Mouse (Mus musculus) right cerebral cortex, postnatal 14 days (tissue): ENCODE results near the gene Eng.

Experiments used
- DNase-seq: peaks from one replicate; pipeline ENCODE4 v3.0.0; 2022

Eng gene

DNA sequence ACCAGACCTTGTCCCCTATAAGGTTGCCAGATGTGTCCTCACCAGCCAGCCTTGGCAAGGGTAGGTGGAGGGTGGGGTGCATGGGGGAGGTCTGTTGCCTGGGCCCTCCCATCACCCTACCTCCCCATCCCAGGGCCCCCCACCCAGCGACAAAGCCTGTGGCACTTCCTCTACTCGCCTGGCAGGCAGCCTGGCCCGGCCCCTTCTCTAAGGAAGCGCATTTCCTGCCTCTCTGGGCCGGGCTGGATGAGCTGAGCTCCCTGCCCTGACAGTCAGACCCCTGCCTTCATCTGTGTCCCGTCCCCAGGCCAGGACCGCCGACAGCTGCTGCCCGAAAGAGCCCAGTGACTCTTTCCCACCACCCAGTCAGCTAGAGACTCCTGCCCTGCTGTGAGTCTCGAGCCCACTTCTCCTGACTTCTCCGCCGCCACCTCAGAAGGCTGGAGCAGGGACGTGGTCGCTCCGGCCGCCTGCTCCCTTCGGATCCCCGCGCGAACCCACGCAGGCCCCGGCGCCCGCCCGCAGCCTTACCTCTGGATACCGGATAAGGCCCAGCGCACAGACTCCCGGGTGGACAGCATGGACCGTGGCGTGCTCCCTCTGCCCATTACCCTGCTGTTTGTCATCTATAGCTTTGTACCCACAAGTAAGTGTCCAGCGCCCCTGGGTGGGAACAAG, at the start of gene Eng:
Gene Eng (plus strand): TSS at position 217 of the 678 bp plus-strand sequence.
- DNase-seq, result no peak

GRCm38 (mm10) chr2:32596725-32597124, 49.7 kb upstream of the Eng start:
- no peak for DNase-seq

DNA sequence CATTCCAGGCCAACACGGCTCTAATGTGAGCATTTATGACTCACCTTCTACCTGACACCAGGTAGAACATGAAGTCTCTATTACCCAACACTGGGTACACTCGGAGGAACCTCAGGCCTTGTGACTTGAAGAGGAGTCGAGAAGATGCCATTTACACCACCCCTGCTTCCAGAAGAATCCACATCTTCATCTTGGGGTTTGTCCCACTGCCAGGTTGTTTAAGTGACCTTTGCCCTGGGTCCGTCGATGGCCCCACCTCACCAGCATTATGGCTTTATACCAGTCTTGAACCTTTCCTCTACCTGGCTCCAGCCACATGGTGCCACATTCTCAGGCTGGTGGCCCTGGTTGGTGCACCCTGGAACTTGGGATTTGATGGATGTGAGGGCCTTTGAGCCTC, 49.1 kb upstream of the Eng start:
- DNase-seq, result no peak

DNA sequence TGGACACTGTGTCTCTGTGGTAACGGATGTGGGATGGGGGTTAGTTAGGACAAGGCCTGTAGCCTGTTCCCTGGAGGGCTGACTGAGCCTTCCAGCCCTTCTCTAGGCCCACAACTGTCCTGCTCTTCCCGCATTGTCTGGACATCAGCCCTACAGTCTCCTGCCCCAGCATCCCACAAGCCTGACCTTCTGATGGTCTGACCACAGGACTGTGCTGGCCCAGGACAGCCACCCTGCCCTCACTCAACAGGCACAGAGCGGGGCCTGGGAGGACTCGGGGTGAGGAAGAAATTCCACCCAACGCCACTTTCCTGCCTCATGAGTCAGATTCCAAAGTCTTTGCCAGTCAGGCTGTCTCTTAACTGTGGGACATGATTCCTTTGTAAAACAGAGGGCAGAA, 48.7 kb upstream of the Eng start:
- DNase-seq, result no peak

DNA sequence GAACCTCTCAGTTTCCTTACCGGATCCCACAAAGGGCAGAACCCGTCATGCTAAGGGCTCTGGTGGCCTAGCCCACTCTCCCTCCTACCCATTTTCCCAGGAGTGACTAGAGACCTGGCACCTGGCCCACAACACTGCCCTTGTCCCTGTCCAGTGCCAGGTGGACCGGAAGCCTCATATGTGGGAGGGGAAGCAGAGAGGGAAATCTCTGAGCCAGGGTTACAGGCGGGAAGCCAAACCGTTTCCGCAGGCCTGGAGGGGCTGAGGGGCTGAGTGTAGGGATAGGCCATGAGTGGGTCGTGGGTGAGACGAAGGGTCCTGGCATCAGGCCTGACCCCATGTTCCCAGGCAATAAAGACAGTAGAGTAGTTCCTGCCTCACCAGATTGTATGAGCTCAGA, 47.9 kb upstream of the Eng start:
- DNase-seq, result no peak

- DNase-seq, result no peak
Observed at GRCm38 (mm10) chr2:32599409-32599808, 47.0 kb upstream of the Eng start, which contains the start of gene St6galnac6. Gene St6galnac6 (plus strand): TSS chr2:32599709.

- no peak for DNase-seq
Observed at GRCm38 (mm10) chr2:32601417-32602065, 44.9 kb upstream of the Eng start.

GRCm38 (mm10) chr2:32602600-32603054, 43.8 kb upstream of the Eng start:
- DNase-seq, result peak; percentile 92

GRCm38 (mm10) chr2:32604631-32605030, 41.8 kb upstream of the Eng start:
- no peak for DNase-seq

- peak; percentile 82 for DNase-seq
Observed at GRCm38 (mm10) chr2:32606161-32607142, 39.9 kb upstream of the Eng start.

DNA sequence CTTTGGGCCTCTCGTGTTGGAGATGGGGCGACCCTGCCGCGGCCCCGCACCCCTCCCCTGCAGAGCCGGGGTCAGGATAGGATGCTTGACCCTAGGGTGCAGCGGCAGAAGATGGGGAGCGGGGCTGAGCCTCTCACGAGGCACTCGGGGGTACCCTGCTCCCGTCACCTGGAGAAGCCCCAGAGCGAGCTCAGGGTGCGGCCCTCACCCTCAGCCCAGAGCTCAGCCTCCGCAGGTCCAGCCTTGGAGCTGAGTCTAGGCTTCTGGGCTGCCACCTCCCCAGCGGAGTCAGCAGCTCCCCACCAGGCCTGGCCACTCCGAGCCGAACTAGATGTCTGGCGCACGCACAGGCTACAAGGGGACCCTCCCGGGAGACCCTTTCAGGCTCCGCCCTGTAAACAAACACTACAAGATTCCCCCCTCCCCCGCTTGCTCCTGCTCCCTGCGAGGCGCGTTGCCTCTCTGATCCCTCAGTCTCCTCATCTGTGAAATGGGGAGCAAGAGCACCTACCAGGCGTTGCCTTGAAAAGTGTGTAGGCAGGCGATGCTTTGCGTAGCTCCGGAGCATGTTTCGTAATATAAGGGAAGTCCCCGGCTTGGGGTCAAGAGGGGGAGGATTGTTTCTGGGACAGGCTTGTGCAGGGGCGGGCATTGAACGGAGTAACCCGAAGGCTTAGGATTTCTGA, 39.0 kb upstream of the Eng start:
- no peak for DNase-seq

DNA sequence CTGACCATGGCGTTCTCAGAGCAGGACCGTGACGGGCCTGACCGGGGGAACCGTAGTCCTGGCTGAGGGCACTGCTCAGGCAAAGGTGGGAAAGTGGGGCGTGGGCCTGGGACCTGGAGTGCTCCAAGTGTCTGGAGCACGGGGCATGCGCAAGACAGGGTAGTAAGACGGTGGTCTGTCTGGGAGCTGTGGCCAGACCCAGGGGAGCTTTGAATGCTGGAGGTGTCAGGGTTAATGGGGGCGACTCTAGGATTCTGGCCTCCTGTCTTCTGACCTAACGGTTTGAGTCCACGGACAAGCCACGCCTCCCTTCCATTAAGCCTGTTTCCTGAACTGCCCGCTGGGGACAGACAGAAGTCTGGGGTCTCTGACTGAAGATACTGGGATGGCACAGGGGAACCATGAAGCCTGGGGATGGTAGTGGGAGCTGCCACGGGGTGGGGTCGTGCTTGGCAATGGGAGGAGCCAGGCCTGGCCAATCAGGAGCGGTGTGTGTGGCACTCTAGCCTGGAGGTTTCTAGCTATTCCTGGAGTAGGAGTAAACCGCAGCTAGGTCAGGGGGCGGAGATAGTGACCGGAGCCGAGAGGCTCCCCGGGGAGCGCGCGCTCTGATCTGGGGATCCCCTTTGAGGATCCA, 38.1 kb upstream of the Eng start:
- DNase-seq, result no peak

DNA sequence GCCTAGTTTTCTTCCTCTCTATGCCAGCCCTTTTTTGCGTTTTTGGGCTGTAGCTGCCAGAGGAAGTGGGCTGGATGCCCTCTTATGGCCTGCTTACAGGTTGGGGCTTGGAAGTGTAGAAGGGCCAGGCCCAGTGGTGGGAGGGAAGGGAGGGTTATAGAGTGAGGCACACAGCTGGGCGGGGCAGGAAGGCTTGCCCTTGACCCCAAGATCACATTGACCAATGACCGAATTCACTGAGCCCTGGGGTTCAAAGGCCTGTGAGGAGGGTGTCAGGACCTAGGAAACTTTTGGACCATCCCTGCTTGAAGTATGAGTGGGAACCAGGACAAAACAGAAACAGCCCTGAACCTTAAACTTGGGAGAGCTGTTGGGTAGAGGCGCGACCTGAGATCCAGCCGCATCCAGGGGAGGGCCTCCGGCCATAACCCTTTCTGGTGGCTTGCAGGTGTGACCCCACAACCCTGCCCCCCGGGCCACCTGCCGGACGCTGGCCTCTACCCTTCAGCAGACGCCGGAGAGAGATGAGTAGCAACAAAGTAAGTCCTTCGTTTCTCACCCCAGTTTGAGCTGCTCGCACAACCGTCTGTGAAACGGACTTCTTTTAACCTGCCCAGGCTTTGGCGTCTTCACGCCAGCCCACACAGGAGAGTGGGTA, 37.5 kb upstream of the Eng start:
- no peak for DNase-seq

DNA sequence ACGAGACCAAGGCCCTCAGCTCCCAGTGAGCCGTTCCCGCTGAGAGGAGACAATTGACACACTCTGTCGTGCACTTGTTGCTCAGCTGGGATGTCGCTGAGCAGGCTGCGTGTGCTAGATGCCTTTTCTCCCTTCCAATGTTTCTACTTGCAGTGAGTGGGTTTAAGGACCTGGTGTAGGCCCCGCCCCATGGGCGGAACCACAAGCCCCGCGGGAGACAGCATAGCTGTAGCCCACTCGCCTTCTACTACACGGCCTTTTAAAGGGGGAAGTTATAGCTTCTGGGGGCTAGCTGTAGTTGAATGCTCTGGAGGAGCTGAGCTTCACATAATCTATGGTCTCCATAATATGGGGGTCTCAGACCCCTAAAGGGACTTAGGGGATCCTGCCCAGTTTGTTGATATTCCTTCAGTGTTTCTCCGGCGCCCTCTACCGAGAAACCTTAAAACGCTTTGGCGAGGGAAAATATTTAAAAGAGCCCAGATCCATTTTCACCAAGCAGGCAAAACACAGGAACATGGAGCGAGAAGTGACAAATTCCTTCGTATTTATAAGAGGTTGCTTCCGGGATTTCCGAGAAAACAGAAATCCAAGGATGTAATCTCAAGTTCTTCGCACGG, 35.7 kb upstream of the Eng start:
- no peak for DNase-seq

GRCm38 (mm10) chr2:32612274-32612673, 34.1 kb upstream of the Eng start:
- DNase-seq, result no peak

DNA sequence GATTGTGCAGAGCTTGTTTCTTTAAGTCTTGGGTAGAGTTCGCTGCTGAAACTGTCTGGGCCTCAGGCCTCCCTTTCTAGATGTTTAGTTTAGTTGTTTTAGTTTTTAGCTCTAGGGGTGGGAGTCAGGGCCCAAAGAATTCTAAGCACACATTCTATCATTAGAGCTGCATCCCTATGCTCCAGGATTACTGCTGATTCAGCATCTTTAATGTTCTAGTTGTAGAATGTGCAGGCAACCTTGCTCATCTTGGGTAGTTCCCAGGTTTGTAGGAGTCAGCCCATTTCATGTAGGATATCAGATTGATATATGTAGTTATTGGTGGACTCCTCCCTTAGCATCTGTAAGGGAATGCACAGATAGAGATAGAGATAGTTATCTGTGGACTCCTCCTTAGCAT, 29.3 kb upstream of the Eng start:
- DNase-seq, result no peak

DNA sequence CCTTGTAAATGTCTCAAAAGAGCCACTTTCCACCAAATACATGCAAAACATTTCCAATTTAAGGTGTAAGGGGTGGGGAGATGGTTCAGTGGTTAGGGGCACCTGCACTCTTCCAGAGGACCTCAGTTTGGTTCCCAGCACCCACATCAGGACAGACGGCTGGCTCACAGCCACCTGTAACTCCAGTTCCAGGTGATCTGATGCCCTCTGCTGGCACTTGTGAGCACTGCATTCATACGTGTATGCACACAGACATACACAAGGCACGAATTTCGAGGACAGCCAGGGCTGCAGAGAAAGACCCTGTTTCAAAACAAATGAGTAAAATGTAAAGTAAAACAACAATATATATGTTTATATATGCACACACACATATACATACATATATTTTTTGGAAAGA, 28.8 kb upstream of the Eng start:
- peak; percentile 44 for DNase-seq

DNA sequence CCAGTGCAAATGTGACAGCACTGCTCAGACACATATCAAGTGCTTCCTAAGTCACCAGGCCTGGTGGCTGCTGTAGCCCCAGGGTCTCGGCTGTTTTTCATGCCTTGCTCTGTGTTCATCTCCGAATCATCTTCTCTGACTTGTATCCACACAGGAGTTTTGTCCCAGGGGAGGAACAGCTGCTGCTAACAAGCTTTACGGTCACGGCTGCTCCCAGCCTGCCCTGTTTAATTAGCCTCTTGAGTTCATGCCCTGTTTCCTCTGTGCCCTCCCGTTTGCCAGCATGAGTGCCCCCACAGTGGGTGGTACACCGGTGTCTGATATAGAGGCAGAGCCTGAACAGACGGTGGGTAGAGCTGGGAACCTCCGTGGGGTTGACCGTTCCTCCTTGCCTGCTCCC, 28.3 kb upstream of the Eng start:
- DNase-seq, result no peak

DNA sequence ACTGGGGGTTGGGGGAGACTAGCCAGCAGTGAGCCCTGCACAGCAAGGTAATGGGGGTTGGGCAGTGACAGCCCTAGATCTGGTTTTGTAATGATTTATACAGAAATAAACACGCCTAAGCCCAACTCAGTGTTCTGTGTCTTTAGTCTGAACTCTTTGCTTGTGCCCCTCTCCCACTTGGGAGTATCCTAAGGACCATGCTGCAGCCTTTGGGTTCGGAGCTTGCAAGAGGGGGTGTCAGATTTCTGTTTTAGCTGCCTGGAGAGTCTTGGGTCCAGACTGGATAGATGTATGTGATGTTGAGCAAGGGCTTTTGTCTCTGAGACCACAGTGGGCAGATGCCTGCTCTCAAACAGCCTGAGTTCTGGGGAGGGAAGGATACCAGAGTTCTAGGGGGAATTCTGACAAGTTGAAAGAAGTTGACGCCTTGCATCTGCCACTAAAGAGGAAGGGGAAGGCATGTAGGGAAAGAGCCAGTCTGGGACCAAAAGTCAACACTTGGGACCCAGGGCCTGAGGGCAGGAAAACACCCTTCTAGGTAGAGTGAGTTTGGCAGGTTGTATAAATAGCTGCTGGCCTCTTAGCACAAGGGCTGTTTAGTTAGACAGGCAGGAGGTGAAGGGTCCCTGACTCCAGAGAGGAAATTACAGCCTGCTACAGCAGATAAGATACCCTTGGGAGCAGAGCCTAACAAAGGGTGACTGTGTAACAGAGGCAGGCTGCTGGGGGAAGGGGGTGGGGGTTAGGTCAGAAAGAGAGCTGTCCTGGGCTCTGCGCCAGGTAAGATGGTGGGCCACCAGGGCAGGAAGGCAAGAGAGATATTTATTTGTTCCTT, 25.5 kb upstream of the Eng start:
- no peak for DNase-seq

DNA sequence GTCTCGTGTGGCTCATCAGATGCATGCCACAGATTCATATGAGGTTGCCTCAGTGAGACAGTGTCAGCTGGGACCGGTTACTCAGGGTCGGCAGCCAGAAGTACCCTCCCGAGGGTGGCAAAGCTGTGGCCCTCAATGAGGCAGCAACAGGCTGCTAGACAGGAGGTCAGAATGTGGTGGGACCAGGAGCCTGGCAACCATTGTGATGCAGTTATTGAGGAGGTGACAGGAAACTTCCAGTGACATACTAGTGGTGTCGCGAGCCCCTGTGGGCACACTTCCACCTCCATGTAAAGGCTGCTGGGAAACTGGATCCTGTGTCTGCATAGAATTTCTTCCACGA, 24.9 kb upstream of the Eng start, which contains the start of gene Ak1:
Gene Ak1 (plus strand): TSS at position 242 of the 343 bp plus-strand sequence.
- no peak for DNase-seq
